Mouse (Mus musculus) embryo, embryonic 11.5 days (tissue): ENCODE measurements around the gene Olfr1321.

Source experiments
- DNase-seq: peaks from one replicate; pipeline ENCODE4 v3.0.0-alpha.2; 2012; ENCODE audit warnings: low read depth, low spot score

Olfr1321 gene

DNA sequence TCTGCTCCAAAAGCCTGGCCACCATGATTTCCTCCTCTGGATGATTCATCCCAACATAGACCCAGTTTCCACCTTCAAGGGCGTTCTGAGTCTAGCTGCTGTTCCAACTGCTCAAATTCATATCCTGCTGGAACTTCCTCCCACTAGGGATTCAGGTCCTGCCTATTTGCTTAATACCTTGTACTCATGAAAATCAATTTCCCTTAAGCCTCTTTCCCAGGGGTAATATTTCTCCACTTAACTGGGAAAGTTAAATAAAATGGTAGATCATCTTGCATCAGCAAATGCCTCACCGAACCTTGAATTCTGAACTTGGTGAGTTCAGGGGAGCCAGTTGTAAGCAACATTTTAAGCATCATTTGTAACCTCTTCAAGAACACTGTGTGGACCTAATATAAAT is at the start of gene Olfr1321:
Gene Olfr1321, minus strand, starts transcription at position 101 of the 400 bp plus-strand sequence.
- DNase-seq = no peak

DNA sequence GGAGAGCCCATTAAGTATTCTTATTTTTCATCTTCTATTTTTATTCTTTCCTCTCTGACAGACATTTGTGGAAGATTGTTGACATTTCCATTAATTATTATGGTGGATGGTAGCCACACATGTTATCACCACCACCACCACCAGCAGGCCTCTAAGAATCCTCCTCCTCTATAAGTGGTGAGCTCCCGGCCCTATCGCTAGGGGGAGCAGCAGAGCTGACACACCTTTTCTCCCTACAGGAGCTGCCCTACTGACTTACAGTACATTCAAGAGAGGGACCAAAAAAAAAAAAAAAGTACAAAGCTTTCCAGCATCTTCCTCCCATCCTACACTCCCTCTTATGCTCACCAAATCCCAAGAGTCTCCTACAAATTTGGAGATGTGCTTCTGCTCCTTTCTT is 36.0 kb upstream of the Olfr1321 start:
- no peak for DNase-seq

DNA sequence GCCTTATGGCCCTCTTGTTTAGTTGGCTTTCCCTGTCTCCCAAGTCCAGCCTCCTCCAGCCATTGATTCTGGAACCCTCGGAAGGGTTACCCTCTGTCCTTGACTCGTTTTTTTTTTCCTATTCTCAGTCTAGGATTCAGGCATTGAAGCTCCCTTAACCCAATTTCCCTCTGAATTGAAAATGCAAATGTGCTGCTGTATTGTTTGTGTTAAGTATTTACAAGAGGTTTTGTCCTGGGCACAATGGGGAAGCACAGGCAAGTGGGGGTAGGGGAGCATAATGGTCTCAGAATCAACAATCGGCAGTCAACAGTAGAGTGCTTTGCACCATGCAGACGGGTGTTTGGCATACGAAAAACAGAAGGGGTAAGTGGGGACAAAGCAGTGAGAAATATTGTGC is 10.3 kb upstream of the Olfr1321 start:
- no peak for DNase-seq
